Mouse (Mus musculus): ENCODE data around the gene Bcl3.
A peak's percentile ranks its signal among the peaks of the same experiment; 100 is the strongest.

Gene Bcl3

GRCm38 (mm10) chr7:19859740-19860139 is 37.2 kb upstream of the Bcl3 start:
- H3K36me3 ChIP-seq (ENCODE audit: insufficient read depth, low read length), result no peaks in the 10 kb centered on the region
- peaks cover 5% of the 10 kb centered on the region; the same call in 1 of the 2 replicates for H3K27me3 ChIP-seq (ENCODE audit: insufficient read depth, low read length)
- TF ChIP-seq CTCF (conservative IDR thresholded peaks at IDR 0.05; ENCODE audit: low read length) (no peak), NANOG (IDR thresholded peaks at IDR 0.05; ENCODE audit: borderline replicate concordance, low read length) (no peak), POU5F1 (IDR thresholded peaks at IDR 0.05; ENCODE audit: borderline replicate concordance, low read length) (no peak)
- no peak overlapping the region for H3K4me3 ChIP-seq (replicated peaks; ENCODE audit: low read length)
- peaks cover 38% of the 10 kb centered on the region for H3K4me1 ChIP-seq (replicated peaks; ENCODE audit: low read depth, low read length)
- 0 out of 2 replicates have a peak, but pooled peaks cover 2% of the 10 kb centered on the region for H3K9me3 ChIP-seq (ENCODE audit: low read length)

DNA sequence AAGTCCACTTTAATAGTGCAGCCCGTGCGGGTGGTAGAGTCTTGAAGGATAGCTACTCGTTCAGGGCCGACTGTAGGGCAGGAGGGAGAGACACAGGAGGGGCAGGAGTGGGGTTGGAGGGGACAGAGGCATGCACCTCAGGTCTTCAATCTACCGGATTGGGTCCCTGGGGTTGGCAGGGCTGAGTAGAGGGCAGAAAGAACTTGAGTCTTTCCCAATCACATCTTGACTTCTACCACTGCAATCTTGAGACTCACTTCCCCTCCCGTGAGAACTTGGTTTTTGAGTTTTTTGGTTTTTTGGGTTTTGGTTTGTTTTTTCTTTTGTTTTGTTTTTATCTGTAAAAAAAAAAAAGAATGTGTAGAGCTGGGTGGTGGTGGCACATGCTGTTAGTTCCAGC is 33.7 kb upstream of the Bcl3 start:
- Histone ChIP-seq H3K4me3 (replicated peaks; ENCODE audit: low read length) (no peak overlapping the region), H3K36me3 (ENCODE audit: insufficient read depth, low read length) (no peaks in the 10 kb centered on the region), H3K4me1 (replicated peaks; ENCODE audit: low read depth, low read length) (peaks cover 31% of the 10 kb centered on the region), H3K9me3 (ENCODE audit: low read length) (0 out of 2 replicates have a peak, but pooled peaks cover 3% of the 10 kb centered on the region), H3K27me3 (ENCODE audit: insufficient read depth, low read length) (peaks cover 33% of the 10 kb centered on the region)
- TF ChIP-seq NANOG (IDR thresholded peaks at IDR 0.05; ENCODE audit: borderline replicate concordance, low read length) (no peak), POU5F1 (IDR thresholded peaks at IDR 0.05; ENCODE audit: borderline replicate concordance, low read length) (no peak), CTCF (conservative IDR thresholded peaks at IDR 0.05; ENCODE audit: low read length) (no peak)

DNA sequence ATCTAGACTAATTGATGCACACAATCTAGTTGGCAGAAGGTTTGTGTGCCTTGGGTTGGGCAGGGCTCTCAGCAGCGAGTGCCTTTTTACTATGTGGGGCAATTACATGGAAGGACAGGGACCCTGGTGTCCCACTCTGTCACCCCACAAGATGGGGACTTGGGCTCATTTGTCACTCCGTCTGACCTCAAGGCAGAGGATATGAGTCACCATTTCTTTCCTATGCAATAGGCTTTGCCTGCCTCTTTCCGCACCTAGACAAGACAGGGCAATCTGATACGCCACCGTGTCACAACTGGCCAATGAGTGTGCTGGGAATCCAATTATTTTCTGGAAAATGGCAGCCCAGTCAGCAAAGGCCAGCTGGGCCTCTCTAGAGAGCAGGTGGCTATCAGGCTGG is 33.1 kb upstream of the Bcl3 start:
- Histone ChIP-seq H3K27me3 (ENCODE audit: insufficient read depth, low read length) (peaks cover 39% of the 10 kb centered on the region), H3K9me3 (ENCODE audit: low read length) (0 out of 2 replicates have a peak, but pooled peaks cover 3% of the 10 kb centered on the region), H3K4me3 (replicated peaks; ENCODE audit: low read length) (no peak overlapping the region), H3K36me3 (ENCODE audit: insufficient read depth, low read length) (no peaks in the 10 kb centered on the region), H3K4me1 (replicated peaks; ENCODE audit: low read depth, low read length) (peaks cover 26% of the 10 kb centered on the region)
- no peak for TF ChIP-seq POU5F1 (IDR thresholded peaks at IDR 0.05; ENCODE audit: borderline replicate concordance, low read length)
- no peak for TF ChIP-seq CTCF (conservative IDR thresholded peaks at IDR 0.05; ENCODE audit: low read length)
- TF ChIP-seq NANOG (IDR thresholded peaks at IDR 0.05; ENCODE audit: borderline replicate concordance, low read length), result no peak

- no peak for TF ChIP-seq POU5F1 (IDR thresholded peaks at IDR 0.05; ENCODE audit: borderline replicate concordance, low read length)
- TF ChIP-seq CTCF (conservative IDR thresholded peaks at IDR 0.05; ENCODE audit: low read length), result no peak
- TF ChIP-seq NANOG (IDR thresholded peaks at IDR 0.05; ENCODE audit: borderline replicate concordance, low read length), result no peak
- 0 out of 2 replicates have a peak, but pooled peaks cover 3% of the 10 kb centered on the region for H3K9me3 ChIP-seq (ENCODE audit: low read length)
- no peak overlapping the region for H3K4me3 ChIP-seq (replicated peaks; ENCODE audit: low read length)
- H3K36me3 ChIP-seq (ENCODE audit: insufficient read depth, low read length), result no peaks in the 10 kb centered on the region
- peaks cover 20% of the 10 kb centered on the region for H3K4me1 ChIP-seq (replicated peaks; ENCODE audit: low read depth, low read length)
- H3K27me3 ChIP-seq (ENCODE audit: insufficient read depth, low read length), result peaks cover 41% of the 10 kb centered on the region
Observed at GRCm38 (mm10) chr7:19853526-19853925, 31.0 kb upstream of the Bcl3 start.

DNA sequence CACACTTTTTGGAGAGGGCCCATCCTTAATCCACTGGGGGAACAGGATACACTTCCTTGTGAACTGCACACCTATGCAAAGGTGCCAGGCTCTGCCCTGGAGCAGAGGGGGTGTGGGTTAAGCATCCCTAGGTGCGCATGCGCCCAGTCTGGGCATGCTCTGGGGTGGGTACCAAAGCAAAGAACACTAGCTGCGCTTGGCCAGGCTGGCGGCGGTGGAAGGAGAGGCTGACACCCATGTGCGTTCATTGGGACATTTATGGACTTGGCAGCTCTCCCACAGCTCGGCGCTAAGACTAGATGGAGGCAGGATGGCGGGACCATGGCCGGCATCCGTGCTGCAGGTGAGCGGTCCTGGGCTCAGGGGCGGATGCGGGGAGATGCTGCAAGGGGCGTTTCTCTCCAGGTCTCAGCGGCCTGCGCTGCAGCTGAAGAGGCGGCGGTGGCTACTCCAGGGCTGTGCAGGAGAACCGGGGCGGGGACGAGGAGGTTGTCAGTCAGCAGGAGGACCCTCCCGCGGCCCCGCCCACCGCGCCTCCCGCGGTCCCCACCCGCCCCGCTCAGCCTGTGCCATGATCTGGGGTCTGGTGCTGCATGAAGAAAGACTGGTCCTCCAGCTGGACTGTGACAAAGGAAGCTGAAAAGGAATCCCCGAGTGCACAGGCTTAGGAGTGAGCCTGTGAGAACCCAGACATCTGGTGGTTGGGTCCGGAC is 29.4 kb upstream of the Bcl3 start, which contains the start of gene Gm19345:
Gene Gm19345, plus strand, starts transcription at position 146 of the 713 bp plus-strand sequence.
- Histone ChIP-seq H3K4me1 (replicated peaks; ENCODE audit: low read depth, low read length) (peaks cover 24% of the 10 kb centered on the region), H3K4me3 (replicated peaks; ENCODE audit: low read length) (peak within 1 kb of the TSS; percentile 76), H3K36me3 (ENCODE audit: insufficient read depth, low read length) (no peaks in the 10 kb centered on the region), H3K9me3 (ENCODE audit: low read length) (0 out of 2 replicates have a peak, but pooled peaks cover 3% of the 10 kb centered on the region), H3K27me3 (ENCODE audit: insufficient read depth, low read length) (peaks cover 41% of the 10 kb centered on the region)
- TF ChIP-seq POU5F1 (IDR thresholded peaks at IDR 0.05; ENCODE audit: borderline replicate concordance, low read length), result no peak
- no peak for TF ChIP-seq CTCF (conservative IDR thresholded peaks at IDR 0.05; ENCODE audit: low read length)
- TF ChIP-seq NANOG (IDR thresholded peaks at IDR 0.05; ENCODE audit: borderline replicate concordance, low read length), result no peak

GRCm38 (mm10) chr7:19844521-19845171 is 22.1 kb upstream of the Bcl3 start:
- Histone ChIP-seq H3K4me1 (replicated peaks; ENCODE audit: low read depth, low read length) (peaks cover 74% of the 10 kb centered on the region), H3K27me3 (ENCODE audit: insufficient read depth, low read length) (peaks cover 13% of the 10 kb centered on the region), H3K4me3 (replicated peaks; ENCODE audit: low read length) (no peak overlapping the region), H3K36me3 (ENCODE audit: insufficient read depth, low read length) (no peaks in the 10 kb centered on the region), H3K9me3 (ENCODE audit: low read length) (no peaks in the 10 kb centered on the region)
- TF ChIP-seq NANOG (IDR thresholded peaks at IDR 0.05; ENCODE audit: borderline replicate concordance, low read length), result no peak
- no peak for TF ChIP-seq POU5F1 (IDR thresholded peaks at IDR 0.05; ENCODE audit: borderline replicate concordance, low read length)
- TF ChIP-seq CTCF (conservative IDR thresholded peaks at IDR 0.05; ENCODE audit: low read length), result no peak

DNA sequence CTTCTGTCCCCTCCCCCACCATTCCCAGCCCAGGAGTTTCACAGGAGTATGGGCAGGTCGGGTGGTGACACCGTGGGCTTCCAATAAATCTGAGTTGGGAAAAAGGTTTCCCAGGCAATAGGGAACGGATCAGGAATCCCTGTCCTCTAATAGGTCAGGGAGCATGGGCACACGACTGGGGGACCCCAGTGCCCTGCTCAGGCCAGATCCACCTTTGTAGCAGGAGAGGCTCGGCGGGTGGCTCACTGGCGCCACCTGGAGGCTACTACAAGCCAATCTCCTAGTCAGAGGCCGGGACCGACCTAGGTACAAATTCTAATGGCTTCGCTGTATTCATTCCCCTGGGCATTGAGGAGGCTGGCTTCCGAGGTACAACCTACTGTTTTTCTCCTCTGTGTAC is 21.0 kb upstream of the Bcl3 start:
- Histone ChIP-seq H3K27me3 (ENCODE audit: insufficient read depth, low read length) (peaks cover 13% of the 10 kb centered on the region), H3K9me3 (ENCODE audit: low read length) (no peaks in the 10 kb centered on the region)
- TF ChIP-seq POU5F1 (IDR thresholded peaks at IDR 0.05; ENCODE audit: borderline replicate concordance, low read length) (no peak), NANOG (IDR thresholded peaks at IDR 0.05; ENCODE audit: borderline replicate concordance, low read length) (no peak), CTCF (conservative IDR thresholded peaks at IDR 0.05; ENCODE audit: low read length) (peak; percentile 74)

GRCm38 (mm10) chr7:19842885-19843504 is 20.4 kb upstream of the Bcl3 start:
- Histone ChIP-seq H3K9me3 (ENCODE audit: low read length) (no peaks in the 10 kb centered on the region), H3K4me3 (replicated peaks; ENCODE audit: low read length) (peak overlapping the region; percentile 66), H3K27me3 (ENCODE audit: insufficient read depth, low read length) (peaks cover 13% of the 10 kb centered on the region), H3K36me3 (ENCODE audit: insufficient read depth, low read length) (no peaks in the 10 kb centered on the region), H3K4me1 (replicated peaks; ENCODE audit: low read depth, low read length) (peaks cover 62% of the 10 kb centered on the region)
- TF ChIP-seq NANOG (IDR thresholded peaks at IDR 0.05; ENCODE audit: borderline replicate concordance, low read length), result no peak
- no peak for TF ChIP-seq CTCF (conservative IDR thresholded peaks at IDR 0.05; ENCODE audit: low read length)
- TF ChIP-seq POU5F1 (IDR thresholded peaks at IDR 0.05; ENCODE audit: borderline replicate concordance, low read length), result no peak

More for the DNA sequence above, 21.0 kb upstream of the Bcl3 start:
- Histone ChIP-seq H3K4me3 (replicated peaks; ENCODE audit: low read length) (no peak overlapping the region), H3K36me3 (ENCODE audit: insufficient read depth, low read length) (no peaks in the 10 kb centered on the region), H3K4me1 (replicated peaks; ENCODE audit: low read depth, low read length) (peaks cover 67% of the 10 kb centered on the region)

Data from E14TG2a.4 (cell line).